Mouse (Mus musculus): ENCODE results near the gene Gsto1.

DNA sequence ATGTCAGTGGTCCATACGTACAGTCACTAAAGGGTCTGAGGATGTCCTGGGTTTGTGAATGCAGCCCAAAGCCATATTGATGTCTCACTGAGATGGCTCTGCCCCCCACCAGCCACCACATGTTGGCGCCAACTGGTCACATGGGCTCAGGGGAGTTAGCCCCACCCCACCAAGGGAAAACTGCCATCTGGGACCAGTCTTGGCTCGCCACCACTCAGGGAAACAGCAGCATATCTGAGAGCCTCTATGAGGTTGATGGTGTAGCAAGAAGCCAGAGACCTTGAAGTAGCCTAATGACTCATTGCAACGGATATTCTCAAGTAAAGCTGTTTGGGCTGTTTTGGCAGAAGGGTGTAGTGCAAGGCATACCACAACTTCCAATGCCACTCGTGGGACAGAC lies 30.7 kb upstream of the Gsto1 start:
- no peak for TF ChIP-seq EP300 (IDR thresholded peaks at IDR 0.05; ENCODE audit: low read depth in 1 of 2, low read length in 2 of 2)
- no peak for TF ChIP-seq MAFK (IDR thresholded peaks at IDR 0.05; ENCODE audit: borderline replicate concordance, low read depth, low read length)
- no peak for TF ChIP-seq TAL1 (IDR thresholded peaks at IDR 0.05; ENCODE audit: low read length)
- no peak for TF ChIP-seq MXI1 (IDR thresholded peaks at IDR 0.05; ENCODE audit: low read depth, low read length)
- no peak for TF ChIP-seq MEF2A (IDR thresholded peaks at IDR 0.05; ENCODE audit: extremely low read depth, insufficient replicate concordance, low read depth, low read length, poor library complexity, severe bottlenecking)
- no peak for TF ChIP-seq POLR2A (IDR thresholded peaks at IDR 0.05; ENCODE audit: control insufficient read depth in 1 of 2, insufficient read depth in 1 of 2, low read depth in 1 of 2, low read length in 2 of 2, poor library complexity in 1 of 2)
- TF ChIP-seq BHLHE40 (IDR thresholded peaks at IDR 0.05; ENCODE audit: borderline replicate concordance, low read depth, low read length): no peak
